Mouse (Mus musculus) hindbrain, embryonic 14.5 days (tissue): Measurements from ENCODE around the gene Kctd2. TPM values are rescaled to one million over a fixed set of nuclear protein-coding genes. Genes with fewer than 3 reads are reported as not detected.

Source experiments
- ATAC-seq: fragments of 200-750 bp; cut with Nextera tagmentation; 2 replicates; pipeline ENCODE4 v1.8.0; 2017; ENCODE audit warnings: moderate number of reproducible peaks, mild to moderate bottlenecking, moderate TSS enrichment, moderate library complexity; ENCODE audit not compliant: low FRiP score
- DNase-seq: peaks from one replicate; pipeline ENCODE4 v3.0.0-alpha.2; 2015; ENCODE audit warnings: low spot score
- H3K27ac ChIP-seq: fragments of 300-500 bp; sonication (generic); 2 replicates; pipeline ENCODE4 v1.5.1; 2014; ENCODE audit warnings: mild to moderate bottlenecking, moderate library complexity
- H3K27me3 ChIP-seq: fragments of 300-500 bp; sonication (generic); 2 replicates; pipeline ENCODE4 v1.6.1; 2014; ENCODE audit warnings: mild to moderate bottlenecking, low read length, mixed read lengths; ENCODE audit not compliant: control insufficient read depth, insufficient read depth
- H3K36me3 ChIP-seq: fragments of 300-500 bp; sonication (generic); replicated peaks from 2 replicates; pipeline ENCODE4 v1.6.1; 2014; ENCODE audit not compliant: control insufficient read depth, insufficient read depth
- H3K4me1 ChIP-seq: fragments of 300-500 bp; sonication (generic); replicated peaks from 2 replicates; pipeline ENCODE4 v1.6.1; 2014; ENCODE audit warnings: antibody characterized with exemption, low read length, mixed read lengths; ENCODE audit not compliant: control insufficient read depth, insufficient read depth
- H3K4me2 ChIP-seq: fragments of 300-500 bp; sonication (generic); replicated peaks from 2 replicates; pipeline ENCODE4 v1.6.1; 2014; ENCODE audit warnings: mild to moderate bottlenecking, moderate library complexity
- H3K4me3 ChIP-seq: fragments of 300-500 bp; sonication (generic); replicated peaks from 2 replicates; pipeline ENCODE4 v1.5.1; 2014; ENCODE audit warnings: mild to moderate bottlenecking, low read length
- H3K9ac ChIP-seq: fragments of 300-500 bp; sonication (generic); 2 replicates; pipeline ENCODE4 v1.6.1; 2014
- H3K9me3 ChIP-seq: fragments of 300-500 bp; sonication (generic); 2 replicates; pipeline ENCODE4 v1.6.1; 2016; ENCODE audit warnings: low read length; ENCODE audit not compliant: control insufficient read depth
- WGBS: fragments of 180-500 bp; shearing (Covaris S2); extraction: QIAGEN DNeasy Blood & Tissue Kit; methylation state at CpG from one replicate; pipeline ENCODE4 v1.1.7; 2014; 5-methylcytosine and 5-hydroxymethylcytosine counted together
- polyA plus RNA-seq: library from polyadenylated mRNA; unstranded; fragments of >200 nt; fragmentation: Nextera tagmentation; extraction: Ambion mirVana; gene quantifications from 2 replicates; pipeline ENCODE4 v1.2.1, GENCODE M21; 2014

Kctd2 gene
- polyA plus RNA-seq, 1 experiment from 2014 or later, result 32.3 TPM

DNA sequence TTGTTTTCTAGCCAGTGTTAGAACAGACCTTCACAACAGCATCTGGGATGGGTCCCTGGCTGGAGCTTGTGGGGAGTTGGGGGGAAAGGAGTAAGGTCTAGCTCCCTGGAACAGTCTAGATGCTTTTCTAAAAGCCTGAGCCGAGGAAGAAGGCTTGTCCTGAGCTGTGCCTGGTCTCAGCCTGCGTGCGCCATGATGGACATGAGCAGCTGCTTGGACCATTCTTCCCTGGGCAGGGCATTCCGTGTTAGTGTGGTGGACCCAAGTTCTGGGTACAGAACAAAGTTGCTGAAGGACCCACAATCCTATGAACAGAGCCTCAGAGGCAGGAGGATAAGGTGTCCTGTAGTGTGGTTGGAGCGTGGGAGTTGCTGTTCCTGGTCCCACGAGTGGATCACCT is 10.6 kb downstream of the Kctd2 start:
- H3K4me2 ChIP-seq, result no peak overlapping the region
- no peak overlapping the region for H3K27ac ChIP-seq
- H3K4me3 ChIP-seq, result no peak overlapping the region
- peaks cover 63% of the 10 kb centered on the region for H3K36me3 ChIP-seq
- H3K27me3 ChIP-seq, result no peaks in the 10 kb centered on the region
- 97% methylated on average over 6 of the region's 6 CpGs for WGBS
- H3K4me1 ChIP-seq, result peaks cover 3% of the 10 kb centered on the region
- H3K9ac ChIP-seq, result no peak overlapping the region
- ATAC-seq (no peak), DNase-seq (no peak)
- no peaks in the 10 kb centered on the region for H3K9me3 ChIP-seq

GRCm38 (mm10) chr11:115432814-115433213 is 12.9 kb downstream of the Kctd2 start:
- Histone ChIP-seq H3K9ac (no peak overlapping the region), H3K36me3 (peaks cover 43% of the 10 kb centered on the region), H3K27ac (no peak overlapping the region), H3K4me2 (no peak overlapping the region), H3K9me3 (no peaks in the 10 kb centered on the region), H3K4me1 (peaks cover 13% of the 10 kb centered on the region), H3K27me3 (no peaks in the 10 kb centered on the region), H3K4me3 (no peak overlapping the region)
- DNase-seq (no peak), ATAC-seq (no peak)
- 83% methylated on average over 4 of the region's 4 CpGs for WGBS

GRCm38 (mm10) chr11:115433342-115433741 is 13.4 kb downstream of the Kctd2 start:
- Histone ChIP-seq H3K4me3 (no peak overlapping the region), H3K36me3 (peaks cover 43% of the 10 kb centered on the region), H3K27ac (no peak overlapping the region), H3K4me1 (peaks cover 13% of the 10 kb centered on the region), H3K9ac (no peak overlapping the region), H3K4me2 (no peak overlapping the region), H3K9me3 (no peaks in the 10 kb centered on the region), H3K27me3 (no peaks in the 10 kb centered on the region)
- no peak for ATAC-seq
- no peak for DNase-seq
- 83% methylated on average over 6 of the region's 6 CpGs for WGBS

- ATAC-seq (no peak), DNase-seq (peak; percentile 51)
- WGBS, result 3% methylated on average over 31 of the region's 31 CpGs
- Histone ChIP-seq H3K4me2 (peak overlapping the region; percentile 56), H3K4me1 (peaks cover 13% of the 10 kb centered on the region), H3K36me3 (peaks cover 26% of the 10 kb centered on the region), H3K9ac (peak overlapping the region; percentile 41; the same call in 1 of the 2 replicates), H3K4me3 (peak overlapping the region; percentile 16), H3K9me3 (no peaks in the 10 kb centered on the region), H3K27ac (no peak overlapping the region), H3K27me3 (no peaks in the 10 kb centered on the region)
Measured at GRCm38 (mm10) chr11:115435596-115436337, 15.8 kb downstream of the Kctd2 start.

- Histone ChIP-seq H3K27ac (no peak overlapping the region), H3K9me3 (no peaks in the 10 kb centered on the region), H3K36me3 (peaks cover 7% of the 10 kb centered on the region; the same call in 1 of the 2 replicates), H3K4me3 (no peak overlapping the region), H3K4me1 (peaks cover 13% of the 10 kb centered on the region), H3K9ac (no peak overlapping the region), H3K27me3 (no peaks in the 10 kb centered on the region), H3K4me2 (no peak overlapping the region)
- WGBS, result 72% methylated on average over 5 of the region's 5 CpGs
- ATAC-seq (no peak), DNase-seq (no peak)
Measured at GRCm38 (mm10) chr11:115437571-115438122, 17.7 kb downstream of the Kctd2 start.

GRCm38 (mm10) chr11:115439326-115439725 is 19.4 kb downstream of the Kctd2 start:
- H3K27ac ChIP-seq, result no peak overlapping the region
- WGBS, result 93% methylated on average over 3 of the region's 3 CpGs

GRCm38 (mm10) chr11:115439906-115440595 is 20.1 kb downstream of the Kctd2 start, which contains the start of gene Trim80:
Gene Trim80 (plus strand): TSS chr11:115440545.
- Histone ChIP-seq H3K4me1 (peaks cover 13% of the 10 kb centered on the region), H3K4me3 (no peak within 1 kb of the TSS), H3K9me3 (no peaks in the 10 kb centered on the region), H3K27me3 (no peaks in the 10 kb centered on the region), H3K36me3 (no peaks in the 10 kb centered on the region), H3K9ac (no peak within 1 kb of the TSS), H3K27ac (no peak within 1 kb of the TSS), H3K4me2 (no peak within 1 kb of the TSS)
- WGBS, result 96% methylated on average over 9 of the region's 9 CpGs
- no peak for ATAC-seq
- DNase-seq, result no peak

More at GRCm38 (mm10) chr11:115439326-115439725, 19.4 kb downstream of the Kctd2 start:
- DNase-seq (no peak), ATAC-seq (no peak)
- H3K9me3 ChIP-seq, result no peaks in the 10 kb centered on the region
- no peak overlapping the region for H3K9ac ChIP-seq
- peaks cover 13% of the 10 kb centered on the region for H3K4me1 ChIP-seq
- H3K4me2 ChIP-seq, result no peak overlapping the region
- no peaks in the 10 kb centered on the region for H3K27me3 ChIP-seq
- no peaks in the 10 kb centered on the region for H3K36me3 ChIP-seq
- no peak overlapping the region for H3K4me3 ChIP-seq

DNA sequence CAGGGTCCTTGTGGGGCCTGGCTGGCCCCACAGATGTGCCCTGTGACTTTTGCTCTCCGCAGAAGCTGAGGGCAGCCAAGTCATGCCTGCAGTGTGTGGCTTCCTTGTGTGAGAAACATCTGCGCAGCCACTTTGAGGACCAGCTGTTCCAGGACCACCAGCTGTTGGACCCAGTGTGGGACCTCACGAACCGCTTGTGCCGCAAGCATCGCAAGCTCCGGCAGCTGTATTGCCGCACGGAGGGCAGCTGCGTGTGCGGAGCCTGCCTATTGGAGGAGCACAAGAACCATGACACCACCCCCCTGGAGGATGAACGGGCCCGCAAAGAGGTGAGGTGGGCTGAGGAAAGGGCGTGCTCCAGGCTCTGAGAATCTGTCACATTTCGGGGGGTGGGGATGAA is 21.5 kb downstream of the Kctd2 start:
- peaks cover 2% of the 10 kb centered on the region for H3K4me1 ChIP-seq
- no peak overlapping the region for H3K27ac ChIP-seq
- ATAC-seq (no peak), DNase-seq (no peak)
- no peaks in the 10 kb centered on the region for H3K9me3 ChIP-seq
- no peaks in the 10 kb centered on the region for H3K27me3 ChIP-seq
- no peak overlapping the region for H3K4me3 ChIP-seq
- H3K9ac ChIP-seq, result no peak overlapping the region
- H3K4me2 ChIP-seq, result no peak overlapping the region
- H3K36me3 ChIP-seq, result no peaks in the 10 kb centered on the region
- WGBS, result 51% methylated on average over 15 of the region's 15 CpGs

DNA sequence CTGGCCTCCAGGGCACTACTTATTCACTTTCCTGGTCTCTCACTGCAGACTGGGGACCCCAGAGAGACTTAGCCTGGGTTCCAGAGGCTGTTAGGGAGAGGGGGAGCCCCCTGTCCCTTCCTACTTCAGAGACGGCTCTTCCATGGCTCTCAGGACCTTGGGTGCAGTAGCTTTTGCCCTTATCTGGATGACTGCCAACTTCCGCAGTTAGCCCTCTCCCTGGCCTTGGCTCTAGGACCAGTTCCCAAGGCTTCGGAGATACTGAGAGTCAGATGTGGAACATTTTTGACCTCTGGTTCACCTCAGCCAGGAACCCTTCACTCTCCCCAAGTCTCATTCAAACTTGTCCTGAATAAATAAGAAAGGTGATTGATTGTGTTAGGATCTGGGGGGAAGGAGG is 27.0 kb downstream of the Kctd2 start:
- Histone ChIP-seq H3K9me3 (no peaks in the 10 kb centered on the region), H3K27ac (no peak overlapping the region), H3K4me1 (no peaks in the 10 kb centered on the region), H3K27me3 (no peaks in the 10 kb centered on the region), H3K4me3 (no peak overlapping the region), H3K9ac (no peak overlapping the region), H3K4me2 (no peak overlapping the region), H3K36me3 (no peaks in the 10 kb centered on the region)
- 70% methylated on average over 3 of the region's 3 CpGs for WGBS
- no peak for ATAC-seq
- no peak for DNase-seq
